Mouse (Mus musculus) midbrain, embryonic 12.5 days (tissue): ENCODE measurements around the gene B830017H08Rik. TPM values are rescaled to one million over a fixed set of nuclear protein-coding genes. Genes with fewer than 3 reads are reported as not detected.

ENCODE experiments used
- ATAC-seq: fragments of 200-750 bp; cut with Nextera tagmentation; 2 replicates; pipeline ENCODE4 v1.8.0; 2017; ENCODE audit warnings: low read depth, moderate TSS enrichment, moderate library complexity; ENCODE audit not compliant: low FRiP score
- H3K27ac ChIP-seq: fragments of 300-500 bp; sonication (generic); replicated peaks from 2 replicates; pipeline ENCODE4 v1.5.1; 2016; ENCODE audit warnings: mild to moderate bottlenecking
- H3K27me3 ChIP-seq: fragments of 300-500 bp; sonication (generic); 2 replicates; pipeline ENCODE4 v1.6.1; 2016; ENCODE audit warnings: mild to moderate bottlenecking
- H3K36me3 ChIP-seq: fragments of 300-500 bp; sonication (generic); 2 replicates; pipeline ENCODE4 v1.6.1; 2016
- H3K4me1 ChIP-seq: fragments of 300-500 bp; sonication (generic); 2 replicates; pipeline ENCODE4 v1.6.1; 2016
- H3K4me2 ChIP-seq: fragments of 300-500 bp; sonication (generic); replicated peaks from 2 replicates; pipeline ENCODE4 v1.6.1; 2016; ENCODE audit warnings: mild to moderate bottlenecking, moderate library complexity
- H3K4me3 ChIP-seq: fragments of 300-500 bp; sonication (generic); 2 replicates; pipeline ENCODE4 v1.5.1; 2016; ENCODE audit warnings: mild to moderate bottlenecking
- H3K9ac ChIP-seq: fragments of 300-500 bp; sonication (generic); replicated peaks from 2 replicates; pipeline ENCODE4 v1.6.1; 2016; ENCODE audit warnings: mild to moderate bottlenecking, moderate library complexity
- H3K9me3 ChIP-seq: fragments of 300-500 bp; sonication (generic); 2 replicates; pipeline ENCODE4 v1.6.1; 2016; ENCODE audit warnings: mild to moderate bottlenecking
- whole genome bisulfite sequencing: fragments of 180-500 bp; shearing (Covaris S2); methylation state at CpG from one replicate; pipeline ENCODE4 v1.1.7; 2016; 5-methylcytosine and 5-hydroxymethylcytosine counted together
- polyA plus RNA-seq: library from polyadenylated mRNA; unstranded; fragments of >200 nt; fragmentation: Nextera tagmentation; extraction: Ambion mirVana; gene quantifications from 2 replicates; pipeline ENCODE4 v1.2.1, GENCODE M21; 2016

The B830017H08Rik gene
- polyA plus RNA-seq, 1 experiment from 2014 or later = 0.55 TPM

DNA sequence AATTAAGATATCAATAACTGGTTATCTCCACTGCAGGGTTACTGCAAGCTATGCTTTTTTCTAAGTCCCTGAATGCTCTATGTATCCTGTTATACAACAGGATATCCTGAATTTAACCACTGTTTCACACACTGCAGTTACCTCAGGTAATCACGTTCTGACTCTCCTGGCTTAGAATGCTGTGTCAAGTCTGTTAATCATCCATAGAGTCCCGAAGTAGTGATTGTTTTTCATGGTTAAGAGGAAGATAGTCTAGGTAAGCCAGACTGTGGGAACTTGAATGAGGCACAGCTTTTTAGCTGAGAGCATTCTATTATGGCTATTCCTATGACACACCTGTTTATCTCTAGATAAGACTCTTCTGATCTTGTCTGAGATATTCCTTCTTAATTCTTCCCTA lies 32.4 kb downstream of the B830017H08Rik start:
- H3K4me2 ChIP-seq = no peak overlapping the region
- peaks cover 10% of the 10 kb centered on the region; the same call in 1 of the 2 replicates for H3K4me1 ChIP-seq
- 91% methylated on average over 2 of the region's 2 CpGs for WGBS
- H3K9me3 ChIP-seq = no peaks in the 10 kb centered on the region
- ATAC-seq = no peak
- no peak overlapping the region for H3K4me3 ChIP-seq
- H3K27me3 ChIP-seq = no peaks in the 10 kb centered on the region
- H3K36me3 ChIP-seq = peaks cover 23% of the 10 kb centered on the region
- H3K27ac ChIP-seq = no peak overlapping the region
- H3K9ac ChIP-seq = no peak overlapping the region

DNA sequence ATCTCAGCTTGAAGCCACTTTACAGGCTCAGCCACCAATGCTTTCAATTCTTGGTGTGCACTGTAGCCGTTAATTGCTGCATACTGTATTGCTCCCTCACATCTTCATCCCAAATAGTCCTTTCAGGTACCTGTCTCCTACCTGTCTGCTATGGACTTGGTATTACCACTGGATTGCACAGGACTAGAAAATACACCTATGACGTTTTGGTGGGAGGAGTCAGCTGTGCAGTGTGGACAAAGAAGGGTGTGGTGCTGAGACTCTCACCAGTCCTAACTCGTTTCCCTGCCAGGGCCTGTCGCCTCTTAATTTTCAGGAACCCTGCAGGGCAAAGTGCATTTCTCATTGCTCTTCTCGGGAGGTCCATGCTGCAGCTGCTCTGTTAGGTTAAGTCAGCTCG lies 32.8 kb downstream of the B830017H08Rik start:
- WGBS = 79% methylated on average over 6 of the region's 6 CpGs
- H3K36me3 ChIP-seq = peaks cover 24% of the 10 kb centered on the region
- H3K4me1 ChIP-seq = peaks cover 10% of the 10 kb centered on the region; the same call in 1 of the 2 replicates

DNA sequence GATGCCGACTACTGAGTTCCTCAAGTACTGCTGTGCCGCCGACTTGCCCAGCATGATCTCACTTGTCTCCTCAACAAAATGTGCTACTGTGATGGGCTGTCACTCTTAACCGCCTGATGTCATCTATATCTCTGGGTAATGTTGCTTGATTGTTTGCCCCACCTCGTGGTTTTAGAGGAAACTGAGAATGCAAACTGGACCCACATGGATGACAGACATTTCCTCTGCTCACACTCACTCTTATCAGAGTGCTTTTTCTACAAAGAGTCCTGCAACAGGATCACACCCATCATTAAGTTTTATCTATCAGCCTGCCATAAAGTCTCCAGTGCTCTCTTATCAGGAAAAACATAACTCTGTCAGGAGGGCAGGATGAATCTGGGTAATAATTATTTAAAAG lies 38.3 kb downstream of the B830017H08Rik start:
- H3K27ac ChIP-seq = no peak overlapping the region
- no peaks in the 10 kb centered on the region for H3K4me1 ChIP-seq
- no peak overlapping the region for H3K4me2 ChIP-seq
- H3K36me3 ChIP-seq = peaks cover 35% of the 10 kb centered on the region
- no peak overlapping the region for H3K9ac ChIP-seq
- no peaks in the 10 kb centered on the region for H3K27me3 ChIP-seq
- WGBS = 90% methylated on average over 5 of the region's 5 CpGs
- ATAC-seq = no peak
- no peaks in the 10 kb centered on the region for H3K9me3 ChIP-seq
- H3K4me3 ChIP-seq = no peak overlapping the region

More for the DNA sequence above, 32.8 kb downstream of the B830017H08Rik start:
- H3K9me3 ChIP-seq = no peaks in the 10 kb centered on the region
- H3K4me3 ChIP-seq = no peak overlapping the region
- no peak overlapping the region for H3K9ac ChIP-seq
- H3K4me2 ChIP-seq = no peak overlapping the region
- no peak overlapping the region for H3K27ac ChIP-seq
- no peaks in the 10 kb centered on the region for H3K27me3 ChIP-seq
- no peak for ATAC-seq

DNA sequence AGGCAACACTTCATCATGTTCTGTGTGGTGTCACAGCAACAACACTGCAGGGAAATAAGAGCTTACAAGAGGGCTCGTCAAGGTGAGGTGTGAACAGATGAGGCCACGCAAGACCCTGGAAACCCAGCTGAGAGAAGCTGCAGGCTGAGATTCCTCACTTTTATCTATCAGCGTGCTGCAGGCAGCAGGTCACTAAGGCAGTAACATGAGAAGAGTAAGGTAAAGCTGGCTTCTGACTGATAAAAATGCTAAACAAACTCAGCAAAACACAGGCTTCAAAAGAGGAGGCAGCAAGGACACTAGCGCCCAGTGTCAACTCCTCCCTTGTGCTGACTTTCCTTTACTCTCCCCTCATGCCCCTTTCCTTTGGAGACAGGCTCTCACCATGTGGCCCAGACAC lies 40.1 kb downstream of the B830017H08Rik start:
- no peak overlapping the region for H3K4me3 ChIP-seq
- no peak for ATAC-seq
- H3K4me1 ChIP-seq = no peaks in the 10 kb centered on the region
- no peak overlapping the region for H3K27ac ChIP-seq
- H3K9ac ChIP-seq = no peak overlapping the region
- H3K9me3 ChIP-seq = no peaks in the 10 kb centered on the region
- H3K4me2 ChIP-seq = no peak overlapping the region
- no peaks in the 10 kb centered on the region for H3K27me3 ChIP-seq
- peaks cover 47% of the 10 kb centered on the region for H3K36me3 ChIP-seq
- 70% methylated on average over 4 of the region's 4 CpGs for WGBS

DNA sequence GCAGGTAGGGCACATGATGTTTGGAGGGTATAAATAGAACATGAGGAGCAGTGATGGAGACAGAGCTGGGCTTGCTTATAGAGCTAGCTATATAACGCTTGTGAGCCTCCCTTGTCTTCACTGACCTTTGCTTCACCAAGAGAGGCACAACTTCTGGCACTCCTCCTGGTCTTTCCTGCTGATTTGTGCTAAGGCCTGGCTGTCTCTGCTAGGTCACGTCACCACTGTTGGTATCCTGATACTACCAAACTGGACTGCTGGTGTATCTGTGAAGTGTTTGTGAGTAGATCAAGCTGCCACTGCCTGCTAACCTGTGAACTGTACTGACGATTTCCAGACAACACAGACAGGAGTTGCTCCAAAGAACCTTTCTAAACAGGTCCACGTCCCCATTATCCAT lies 42.3 kb downstream of the B830017H08Rik start:
- Histone ChIP-seq H3K27me3 (no peaks in the 10 kb centered on the region), H3K9me3 (no peaks in the 10 kb centered on the region), H3K27ac (no peak overlapping the region), H3K4me1 (no peaks in the 10 kb centered on the region), H3K4me2 (no peak overlapping the region), H3K9ac (no peak overlapping the region), H3K4me3 (no peak overlapping the region), H3K36me3 (peaks cover 42% of the 10 kb centered on the region)
- 89% methylated on average over 4 of the region's 4 CpGs for WGBS
- ATAC-seq = no peak

DNA sequence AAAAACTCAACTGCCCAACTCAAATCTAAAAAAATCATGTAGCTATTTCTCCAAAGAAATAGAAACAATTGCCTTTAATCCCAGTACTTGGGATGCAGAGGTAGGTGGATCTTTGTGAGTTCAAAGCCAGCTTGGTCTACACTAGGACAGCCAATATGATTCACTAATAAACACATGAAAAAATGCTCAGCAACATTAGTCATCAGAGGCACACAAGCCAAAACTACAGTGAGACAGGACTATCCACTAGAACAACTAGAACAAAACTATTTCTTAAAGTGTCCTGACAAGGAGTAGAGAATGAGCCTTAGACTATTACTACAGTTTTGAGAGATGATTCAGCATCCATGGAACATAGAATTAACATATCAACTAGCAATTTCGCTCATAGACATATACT lies 43.2 kb downstream of the B830017H08Rik start:
- WGBS = 97% methylated on average over 1 of the region's 1 CpGs
- peaks cover 34% of the 10 kb centered on the region for H3K36me3 ChIP-seq

DNA sequence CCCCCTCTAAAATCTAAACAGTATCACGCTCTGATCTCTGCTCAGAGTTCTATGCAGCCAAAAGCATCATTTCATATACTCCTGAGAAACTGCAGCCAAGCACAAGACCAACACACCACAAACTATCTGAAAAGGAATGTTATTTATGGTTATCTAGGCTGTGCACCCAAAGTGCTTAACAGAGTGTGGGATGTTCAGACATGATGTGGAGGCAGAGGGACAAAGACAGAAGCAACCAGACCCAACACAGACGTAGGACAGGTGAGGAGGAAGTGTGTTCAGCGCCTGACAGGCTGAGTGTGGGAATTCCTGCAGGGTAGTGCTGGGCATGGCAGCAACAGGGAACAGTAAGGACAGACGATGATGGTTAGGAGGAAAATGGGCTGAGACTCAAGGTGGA lies 46.6 kb downstream of the B830017H08Rik start:
- H3K9ac ChIP-seq = no peak overlapping the region
- H3K36me3 ChIP-seq = peaks cover 26% of the 10 kb centered on the region; the same call in 1 of the 2 replicates

More for the DNA sequence above, 43.2 kb downstream of the B830017H08Rik start:
- Histone ChIP-seq H3K9ac (no peak overlapping the region), H3K4me3 (no peak overlapping the region), H3K9me3 (no peaks in the 10 kb centered on the region), H3K4me2 (no peak overlapping the region), H3K27me3 (no peaks in the 10 kb centered on the region), H3K4me1 (no peaks in the 10 kb centered on the region), H3K27ac (no peak overlapping the region)
- ATAC-seq = no peak

DNA sequence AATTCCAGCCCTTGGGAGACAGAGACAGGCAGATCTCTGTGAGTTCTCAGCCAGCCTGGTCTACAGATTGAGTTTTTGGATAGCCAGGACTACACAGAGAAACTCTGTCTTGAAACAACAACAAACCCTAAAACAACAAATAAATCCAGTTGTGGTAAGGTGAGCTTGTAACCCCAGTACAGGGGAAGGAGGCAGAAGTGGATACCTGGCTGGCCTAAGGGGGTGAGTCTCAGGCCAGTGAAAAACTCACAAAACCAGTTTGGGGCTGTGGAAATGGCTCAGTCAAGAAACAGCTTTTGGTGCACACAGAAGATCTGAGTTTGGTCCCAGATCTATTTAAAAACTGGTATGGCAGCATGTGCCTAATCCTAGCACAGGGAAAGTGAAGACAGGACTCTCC lies 49.3 kb downstream of the B830017H08Rik start:
- Histone ChIP-seq H3K4me2 (no peak overlapping the region), H3K4me3 (no peak overlapping the region), H3K27me3 (no peaks in the 10 kb centered on the region), H3K4me1 (0 out of 2 replicates have a peak, but pooled peaks cover 2% of the 10 kb centered on the region), H3K36me3 (peaks cover 22% of the 10 kb centered on the region; the same call in 1 of the 2 replicates), H3K9ac (no peak overlapping the region), H3K27ac (no peak overlapping the region), H3K9me3 (no peaks in the 10 kb centered on the region)
- no peak for ATAC-seq

More for the DNA sequence above, 46.6 kb downstream of the B830017H08Rik start:
- WGBS = 92% methylated on average over 4 of the region's 4 CpGs
- Histone ChIP-seq H3K27ac (no peak overlapping the region), H3K4me1 (no peaks in the 10 kb centered on the region), H3K4me3 (no peak overlapping the region), H3K9me3 (no peaks in the 10 kb centered on the region), H3K4me2 (no peak overlapping the region), H3K27me3 (no peaks in the 10 kb centered on the region)
- ATAC-seq = no peak

DNA sequence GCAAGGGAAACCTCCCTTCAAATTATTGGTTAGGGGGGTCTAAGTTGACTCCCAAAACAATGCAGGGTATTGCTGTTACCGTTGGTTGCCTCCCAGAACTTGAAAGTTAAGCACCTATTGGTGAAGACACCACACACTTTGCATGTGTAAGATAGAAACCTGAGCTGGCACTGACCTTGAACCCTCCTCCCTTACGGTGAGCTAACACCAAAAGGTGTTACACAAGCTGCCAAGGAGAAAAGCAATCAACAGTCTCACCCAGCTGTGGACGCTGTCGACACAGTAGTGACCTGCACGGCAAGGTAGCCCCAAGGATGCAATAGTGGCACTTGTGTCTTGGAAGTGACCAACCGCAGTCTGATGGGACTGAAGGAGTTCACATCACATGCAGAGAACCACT lies 51.2 kb downstream of the B830017H08Rik start:
- no peak overlapping the region for H3K9ac ChIP-seq
- no peaks in the 10 kb centered on the region for H3K9me3 ChIP-seq
- 0 out of 2 replicates have a peak, but pooled peaks cover 2% of the 10 kb centered on the region for H3K4me1 ChIP-seq
- no peaks in the 10 kb centered on the region for H3K27me3 ChIP-seq
- no peak for ATAC-seq
- H3K27ac ChIP-seq = no peak overlapping the region
- 89% methylated on average over 6 of the region's 6 CpGs for WGBS
- peaks cover 10% of the 10 kb centered on the region; the same call in 1 of the 2 replicates for H3K36me3 ChIP-seq
- H3K4me2 ChIP-seq = no peak overlapping the region
- H3K4me3 ChIP-seq = no peak overlapping the region

Other genes starting within 250 kb of the B830017H08Rik start
- 4.5 and 5.6 TPM in 2 replicates for gene Slc7a4, start 249.9 kb upstream of the B830017H08Rik start, polyA plus RNA-seq
- gene Smpd4, start 213.8 kb upstream of the B830017H08Rik start, polyA plus RNA-seq = 36.3 and 38.2 TPM in 2 replicates
- 7.1 and 7.9 TPM in 2 replicates for gene Ccdc74a, start 186.7 kb upstream of the B830017H08Rik start, polyA plus RNA-seq
- 47.4 and 48.0 TPM in 2 replicates for gene Med15, start 100.2 kb upstream of the B830017H08Rik start, polyA plus RNA-seq
- gene Klhl22, start 73.5 kb upstream of the B830017H08Rik start, polyA plus RNA-seq = 52.8 and 57.9 TPM in 2 replicates
- gene Scarf2, start 35.8 kb upstream of the B830017H08Rik start, polyA plus RNA-seq = 10.1 and 12.1 TPM in 2 replicates
- gene Car15, start 5.2 kb downstream of the B830017H08Rik start, polyA plus RNA-seq = 4.4 and 5.8 TPM in 2 replicates
- 0.55 and 0.67 TPM in 2 replicates for gene Gm20518, start 58.5 kb downstream of the B830017H08Rik start, polyA plus RNA-seq
- gene Tssk1, start 61.1 kb downstream of the B830017H08Rik start, polyA plus RNA-seq = 0.05 and 0.09 TPM in 2 replicates
- gene Dgcr2, start 65.4 kb downstream of the B830017H08Rik start, polyA plus RNA-seq = 105 and 108 TPM in 2 replicates
- gene Tssk2, start 65.5 kb downstream of the B830017H08Rik start, polyA plus RNA-seq = not detected in 2 replicates
- 56.7 and 61.6 TPM in 2 replicates for gene Ess2, start 78.2 kb downstream of the B830017H08Rik start, polyA plus RNA-seq
- gene Gsc2, start 81.9 kb downstream of the B830017H08Rik start, polyA plus RNA-seq = 0.26 and 0.52 TPM in 2 replicates
- 120 and 132 TPM in 2 replicates for gene Slc25a1, start 95.1 kb downstream of the B830017H08Rik start, polyA plus RNA-seq
- not detected in 2 replicates for gene Vpreb2, start 147.3 kb downstream of the B830017H08Rik start, polyA plus RNA-seq
- 144 TPM in 2 replicates for gene Dgcr6, start 219.7 kb downstream of the B830017H08Rik start, polyA plus RNA-seq